In genomic region chr15:77718240-77718639, GRCm38 (mm10) we compare ENCODE assay signal across 14 mouse cellular contexts. TPM values are rescaled to one million over a fixed set of nuclear protein-coding genes. Genes with fewer than 3 reads are reported as not detected.
"Had no signal": no experiment of that assay in that cellular context is flagged by ENCODE, and none has a peak within 500 bp of the region (broad histone marks: within the 10 kb centered on the region; RNA-seq: fewer than 3 reads in every experiment).

No protein-coding gene starts in this region.

RNA-seq across cellular contexts. Expression of gene Apol9b, which starts 10.6 kb away (rescaled TPM):
- total RNA-seq: megakaryocyte progenitor cell, adult 5-6 weeks; monocyte, adult 5-6 weeks had no signal
- polyA plus RNA-seq: midbrain, embryonic 11.5 days; midbrain, embryonic 13.5 days; midbrain, embryonic 15.5 days; midbrain, postnatal 0 days; neural tube, embryonic 11.5 days; stomach, embryonic 14.5 days had no signal

RNA-seq across cellular contexts. Expression of gene Apol7e, which starts 19.6 kb away (rescaled TPM):
- total RNA-seq: midbrain, postnatal 0 days had no signal
- polyA plus RNA-seq: lung, embryonic 16.5 days; midbrain, embryonic 11.5 days; midbrain, embryonic 13.5 days; midbrain, embryonic 15.5 days; midbrain, postnatal 0 days; neural tube, embryonic 11.5 days; neural tube, embryonic 15.5 days had no signal

RNA-seq across cellular contexts. Expression of gene Apol8, which starts 38.6 kb away (rescaled TPM):
- total RNA-seq: midbrain, postnatal 0 days had no signal
- polyA plus RNA-seq: lung, adult 2 months; macrophage; neural tube, embryonic 13.5 days; thymus, postnatal 0 days had no signal
